Mouse (Mus musculus) spleen, postnatal 14 days (tissue): ENCODE measurements around the gene Ostf1.

Experiments
- DNase-seq, 2 experiments: peaks; one replicate each; pipeline ENCODE4 v3.0.0; 2021 to 2022; ENCODE audit warnings: low spot score in 2 of 2

Ostf1 gene

DNA sequence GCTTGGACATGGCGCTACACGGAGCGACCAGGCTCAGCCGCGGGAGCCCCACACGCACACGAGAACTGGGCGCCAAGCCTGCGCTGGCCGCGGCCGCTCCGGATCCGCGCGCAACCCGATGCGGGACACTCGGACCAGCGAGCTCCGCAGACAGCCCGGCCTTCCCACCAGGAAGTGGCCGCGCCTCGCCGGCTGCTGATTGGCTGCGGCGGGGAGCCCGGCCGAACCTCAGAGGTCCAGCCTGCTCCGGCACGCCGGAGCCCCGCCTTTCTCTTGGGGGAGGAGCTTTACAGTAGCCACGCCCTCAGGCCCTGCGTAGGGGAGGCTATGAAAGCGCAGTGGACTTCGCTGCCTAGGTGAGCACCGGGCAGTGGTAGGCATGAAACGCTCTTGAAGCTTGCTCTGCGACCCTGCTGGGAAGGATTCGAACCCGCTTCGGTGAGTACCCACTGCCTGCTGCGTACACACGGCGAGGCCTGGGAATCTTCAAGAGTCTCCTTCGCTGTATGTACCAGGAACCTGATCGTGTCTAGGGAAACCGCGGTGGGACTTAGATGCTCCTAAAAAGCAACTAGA lies at the start of gene Ostf1, which contains the start of gene Nmrk1:
Ostf1 (minus strand) TSS at position 180 of the 576 bp plus-strand sequence.
Nmrk1 (plus strand) TSS at position 307 of the 576 bp plus-strand sequence.
- peak; percentile 98 to 99 for DNase-seq

DNA sequence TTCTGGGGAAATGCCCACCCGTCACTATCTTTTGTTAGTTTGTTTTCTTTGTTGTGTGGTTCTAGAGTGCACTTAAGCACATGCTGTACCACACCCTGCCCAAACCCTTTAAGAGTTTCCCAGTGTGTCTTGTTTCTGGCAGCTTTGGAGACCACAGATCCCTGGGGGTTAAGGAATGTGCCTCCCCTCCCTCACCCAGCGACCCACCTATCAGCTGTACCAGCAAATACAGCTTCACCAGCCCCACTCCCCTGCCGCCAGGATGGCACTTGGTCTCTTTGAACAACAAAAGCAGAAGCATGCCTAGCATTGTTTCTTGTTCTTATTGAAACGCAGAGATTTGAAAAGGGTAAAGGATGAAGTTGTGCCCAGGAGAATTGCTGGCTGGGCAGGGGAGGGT lies 41.5 kb upstream of the Ostf1 start:
- no peak for DNase-seq

GRCm38 (mm10) chr19:18672498-18672897 lies 40.9 kb upstream of the Ostf1 start:
- no peak for DNase-seq

DNA sequence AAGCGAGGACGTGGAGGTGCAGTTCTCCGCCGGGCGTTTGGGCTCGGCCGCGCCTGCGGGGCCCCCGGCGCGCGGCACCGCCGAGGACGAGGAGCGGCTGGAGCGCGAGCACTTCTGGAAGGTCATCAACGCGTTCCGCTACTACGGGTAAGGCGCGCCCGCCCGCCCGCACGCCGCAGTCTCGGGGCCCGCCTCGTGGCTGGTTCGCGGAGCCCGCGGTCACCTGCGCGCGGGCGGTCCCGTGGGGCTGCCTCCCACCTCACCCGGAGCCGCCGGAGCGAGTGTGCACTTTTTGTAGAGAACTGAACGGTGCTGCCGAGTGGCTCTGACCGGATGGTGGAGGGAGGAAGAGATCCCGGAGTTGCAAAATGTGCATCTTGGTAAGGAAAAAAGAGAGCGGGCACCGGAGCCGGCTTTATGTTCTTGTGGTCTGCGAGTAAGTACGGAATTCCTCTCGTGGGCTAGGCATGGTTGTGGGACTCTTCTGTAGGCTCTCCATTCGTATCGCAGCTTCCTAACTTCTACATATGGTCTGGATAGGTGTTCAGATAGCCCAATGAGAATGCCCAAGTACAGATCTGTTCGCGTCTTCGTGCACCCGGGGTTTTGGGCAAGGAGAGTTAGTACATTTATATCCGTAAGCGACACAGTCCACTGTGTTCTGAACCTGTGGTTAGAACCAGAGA lies 39.6 kb upstream of the Ostf1 start:
- DNase-seq, result peak; percentile 29 to 40

DNA sequence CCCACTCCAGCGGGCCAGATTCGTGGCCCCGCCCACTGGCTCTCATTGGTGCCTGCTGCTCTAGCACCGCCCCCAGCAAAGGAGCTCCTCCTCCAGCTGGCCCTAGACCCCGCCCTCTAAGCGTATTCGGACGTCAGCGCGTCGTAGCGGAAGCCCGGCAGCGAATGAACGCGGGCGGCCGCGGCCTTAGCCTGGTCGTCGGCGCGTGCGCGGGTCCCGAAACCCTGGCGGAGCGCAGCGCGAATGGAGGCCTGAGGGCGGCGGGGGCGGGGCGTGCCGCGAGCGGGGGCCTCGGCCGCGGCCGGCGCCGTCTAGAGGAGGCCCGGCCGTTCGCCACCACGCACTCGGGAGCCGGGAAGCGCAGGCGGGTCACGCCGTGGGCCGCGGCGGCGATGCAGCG lies 39.0 kb upstream of the Ostf1 start, which contains the start of gene Carnmt1:
Carnmt1 (plus strand) TSS at position 157 of the 400 bp plus-strand sequence.
- DNase-seq, result peak; percentile 98

GRCm38 (mm10) chr19:18669551-18669950 lies 37.9 kb upstream of the Ostf1 start:
- DNase-seq, result no peak

- DNase-seq, result no peak
Observed at GRCm38 (mm10) chr19:18666966-18667365, 35.3 kb upstream of the Ostf1 start.

DNA sequence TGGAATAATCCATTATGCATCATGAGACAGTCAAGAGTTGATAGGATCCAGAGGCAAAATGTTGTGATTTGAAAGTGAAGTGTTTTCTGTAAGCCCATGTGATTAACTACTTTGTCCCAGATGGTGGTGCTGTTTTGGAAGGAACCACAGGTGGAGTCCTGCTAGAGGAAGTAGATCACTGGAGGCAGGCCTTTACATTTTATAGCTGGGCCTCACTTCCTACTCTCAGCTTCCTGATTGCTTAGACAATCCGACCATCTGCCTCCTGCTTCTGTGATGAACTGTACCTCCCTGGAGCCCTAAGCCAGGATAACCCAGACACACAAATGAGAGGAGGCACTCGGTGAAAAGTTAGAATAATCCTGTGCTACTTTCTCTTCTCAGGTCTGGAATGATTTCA lies 32.3 kb upstream of the Ostf1 start:
- no peak for DNase-seq

DNA sequence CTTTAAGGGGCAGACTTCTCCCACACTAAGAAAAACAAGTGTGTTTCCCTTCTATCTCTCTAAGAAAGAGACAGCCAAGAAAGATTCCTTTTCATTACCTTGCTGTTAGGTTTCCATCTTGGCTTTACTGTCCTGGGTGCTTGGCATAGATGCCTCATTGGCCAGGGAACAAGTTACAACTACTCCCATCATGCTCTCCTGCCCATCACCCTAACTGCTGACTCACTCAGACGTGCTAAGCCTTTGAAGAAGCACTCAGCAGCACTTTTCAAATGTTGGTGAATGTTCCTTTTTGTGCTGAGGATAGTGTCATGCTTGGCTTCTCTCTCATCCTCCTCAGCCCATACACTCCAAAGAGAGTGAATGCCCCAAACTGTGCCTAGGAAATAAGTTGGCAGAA lies 30.1 kb upstream of the Ostf1 start:
- no peak for DNase-seq

DNA sequence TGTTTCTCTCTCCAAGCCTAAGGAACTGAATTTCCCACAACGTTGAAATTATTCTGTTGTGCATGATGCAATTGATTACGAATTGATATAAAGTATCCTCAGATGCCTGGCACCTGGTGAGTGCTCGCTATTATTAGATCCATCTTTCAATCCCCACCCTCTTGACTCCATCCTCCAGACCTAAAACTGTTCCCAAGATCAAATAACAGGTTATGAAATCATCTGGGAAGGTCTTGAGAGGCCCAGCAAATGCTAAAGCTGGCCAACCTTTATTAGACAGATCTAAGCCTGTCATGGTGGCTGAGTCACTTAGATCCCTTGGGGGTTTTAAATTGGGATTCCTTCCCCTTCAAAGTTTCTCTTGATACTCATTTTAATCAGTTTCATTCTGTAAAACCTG lies 28.8 kb upstream of the Ostf1 start:
- no peak for DNase-seq

DNA sequence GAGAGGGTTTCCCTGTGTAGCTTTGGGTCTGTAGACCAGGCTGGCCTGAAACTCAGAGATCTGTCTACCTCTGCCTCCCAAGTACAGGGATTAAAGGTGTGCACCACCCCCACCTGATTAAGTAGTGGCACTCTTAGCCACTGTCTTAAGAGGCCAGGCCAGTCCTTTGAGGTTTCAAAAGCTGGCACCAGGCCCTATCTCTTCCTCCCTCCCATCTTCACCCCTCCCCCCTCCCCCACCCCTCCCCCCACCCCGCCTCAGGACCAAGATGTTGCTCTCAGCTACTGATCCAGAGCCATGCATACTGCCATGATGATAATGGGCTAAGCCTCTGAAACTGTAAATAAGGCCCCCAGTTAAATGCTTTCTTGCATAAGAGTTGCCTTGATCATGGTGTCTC lies 27.7 kb upstream of the Ostf1 start:
- no peak for DNase-seq

DNA sequence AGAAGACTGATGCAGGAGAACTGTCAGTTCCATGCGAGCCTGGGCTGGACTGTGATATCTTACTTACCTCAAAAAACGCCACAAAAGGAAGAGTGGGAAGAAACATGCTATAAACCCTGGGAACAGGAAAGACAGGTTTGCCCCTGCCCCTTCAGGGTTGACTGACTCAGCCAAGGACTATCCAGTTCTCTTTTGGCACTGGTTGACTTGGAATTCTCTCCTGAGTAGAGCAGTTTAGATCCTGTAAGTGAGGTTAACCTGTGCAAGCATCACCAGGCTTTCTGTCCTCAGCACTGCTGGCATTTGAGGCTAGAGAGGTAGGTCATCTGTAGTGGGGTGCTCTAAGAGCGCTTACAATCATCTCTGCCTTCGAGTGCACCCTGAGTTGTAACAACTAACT lies 26.9 kb upstream of the Ostf1 start:
- DNase-seq, result no peak

- no peak for DNase-seq
Observed at GRCm38 (mm10) chr19:18655999-18656398, 24.4 kb upstream of the Ostf1 start.

DNA sequence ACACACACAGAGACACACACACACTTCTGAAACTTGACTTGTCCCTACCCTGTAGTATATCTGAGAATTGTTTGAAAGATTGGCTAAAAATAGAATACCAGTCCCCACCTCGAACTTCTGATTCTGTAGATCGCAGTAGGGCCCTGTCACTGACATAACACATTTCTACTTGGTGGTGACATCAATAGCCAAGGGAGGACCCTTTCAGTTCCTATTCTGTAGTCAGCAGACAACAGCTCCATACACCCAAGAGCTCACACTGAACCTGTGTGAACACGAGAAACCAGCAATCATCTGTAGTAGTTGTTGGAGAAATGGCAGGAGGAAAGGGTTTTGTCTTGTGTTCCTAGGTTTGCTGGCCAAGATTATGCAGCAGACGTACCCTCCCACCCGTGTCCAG lies 23.4 kb upstream of the Ostf1 start:
- DNase-seq, result no peak

- DNase-seq, result no peak
Observed at GRCm38 (mm10) chr19:18654330-18654729, 22.7 kb upstream of the Ostf1 start.

GRCm38 (mm10) chr19:18653058-18653457 lies 21.4 kb upstream of the Ostf1 start:
- DNase-seq, result no peak

DNA sequence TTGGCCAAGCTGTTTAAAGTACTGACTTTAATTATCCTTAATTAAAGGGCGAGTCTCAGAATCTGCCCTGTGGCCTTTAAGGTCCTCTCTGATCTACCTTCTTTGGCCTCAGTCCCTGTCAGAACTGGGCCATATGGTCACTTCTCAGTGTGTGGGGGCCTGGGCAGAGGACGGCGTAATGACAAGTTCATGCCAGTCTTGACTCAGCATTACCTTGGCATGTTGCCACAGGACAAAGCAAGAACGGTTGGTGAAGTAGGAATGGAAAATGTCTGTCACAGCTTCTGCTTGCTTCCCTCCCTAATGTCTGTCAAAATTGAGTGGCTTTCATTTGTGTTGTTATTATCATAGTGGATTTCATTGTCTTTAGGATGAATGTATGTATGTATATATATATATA lies 21.0 kb upstream of the Ostf1 start:
- DNase-seq, result no peak

GRCm38 (mm10) chr19:18650473-18650872 lies 18.9 kb upstream of the Ostf1 start:
- DNase-seq, result no peak

DNA sequence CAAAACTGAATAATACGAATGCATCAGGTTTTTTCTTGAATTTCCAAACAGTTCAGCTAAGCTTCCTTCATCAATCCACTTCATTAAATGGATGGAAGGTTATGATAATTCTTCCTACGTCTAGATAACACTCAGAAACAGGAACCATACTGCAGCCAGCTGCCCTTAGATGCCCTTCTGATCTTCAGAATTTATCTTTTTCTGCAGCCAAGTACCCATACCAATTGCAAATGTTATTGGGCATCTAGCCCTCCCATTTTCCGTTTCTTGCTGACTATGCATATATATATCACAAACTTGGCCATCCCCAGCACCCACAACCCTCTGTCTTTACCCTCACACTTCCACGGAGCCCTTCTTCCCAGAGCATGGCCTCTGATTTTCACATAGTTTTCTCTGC lies 18.3 kb upstream of the Ostf1 start:
- DNase-seq, result no peak

DNA sequence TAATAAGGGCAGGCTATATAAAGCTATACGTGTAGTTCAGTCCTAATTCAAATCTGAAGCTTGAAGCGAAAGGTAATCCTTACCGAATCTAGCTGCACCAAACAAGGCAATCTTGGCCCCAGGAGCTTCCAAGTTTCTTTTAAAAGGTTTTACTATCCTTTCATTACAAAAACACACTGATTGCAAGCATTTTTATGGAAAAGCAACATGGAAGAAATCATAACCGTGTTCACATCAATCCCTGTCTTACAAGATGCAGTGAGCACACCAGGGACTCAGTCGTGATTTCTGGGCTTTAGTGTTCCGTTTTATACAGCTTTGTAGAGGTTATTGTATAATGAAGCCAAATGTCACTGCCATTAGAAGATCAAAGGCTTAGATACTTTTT lies 16.9 kb upstream of the Ostf1 start:
- DNase-seq, result no peak

- DNase-seq, result no peak
Observed at GRCm38 (mm10) chr19:18647775-18648557, 16.3 kb upstream of the Ostf1 start.

DNA sequence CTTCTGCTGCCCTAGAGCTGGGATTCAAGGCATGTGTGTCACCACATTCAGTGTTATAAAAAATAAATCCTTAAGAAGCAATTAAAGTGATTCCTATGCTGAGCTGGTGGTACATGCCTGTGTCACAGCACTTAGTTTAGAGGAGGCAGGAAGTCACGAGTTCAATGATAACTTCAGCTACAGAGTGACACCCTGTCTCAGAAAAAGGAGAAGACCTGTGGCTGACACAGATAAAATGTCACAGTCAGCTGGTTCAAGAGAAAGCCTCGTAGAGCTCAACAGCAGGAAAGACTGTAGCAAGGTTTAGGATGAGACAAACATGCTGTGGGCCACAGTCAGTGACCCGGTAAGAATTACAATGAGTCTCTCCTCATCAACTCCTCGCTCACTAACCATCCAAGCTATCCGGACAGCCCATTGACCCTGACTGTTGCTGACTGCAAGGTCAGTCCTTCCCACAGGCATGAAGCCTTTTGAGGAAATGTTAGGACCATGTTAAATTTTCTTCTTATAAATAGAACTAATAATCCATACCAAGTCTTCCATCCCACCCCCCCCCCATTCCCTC lies 15.3 kb upstream of the Ostf1 start:
- no peak for DNase-seq

DNA sequence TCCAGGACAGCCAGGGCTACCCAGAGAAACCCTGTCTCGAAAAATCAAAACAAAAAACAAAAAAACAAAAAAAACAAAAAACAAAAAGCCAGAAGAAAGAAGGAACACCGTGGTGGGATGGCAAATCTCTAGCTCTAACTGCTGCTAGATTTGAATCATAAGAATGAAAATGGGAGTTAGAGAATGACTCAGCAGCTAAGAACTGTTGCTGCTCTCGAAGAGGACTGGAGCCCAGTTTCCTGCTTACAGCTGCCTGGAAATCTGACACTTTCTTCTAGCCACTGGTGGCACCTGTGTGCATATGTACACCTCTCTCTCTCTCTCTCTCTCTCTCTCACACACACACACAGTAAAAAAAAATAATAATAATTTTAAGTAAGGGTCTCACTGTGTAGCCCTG lies 14.8 kb upstream of the Ostf1 start:
- DNase-seq, result no peak
